Comparison of ENCODE assay signal across 15 mouse cellular contexts in the genomic region with DNA sequence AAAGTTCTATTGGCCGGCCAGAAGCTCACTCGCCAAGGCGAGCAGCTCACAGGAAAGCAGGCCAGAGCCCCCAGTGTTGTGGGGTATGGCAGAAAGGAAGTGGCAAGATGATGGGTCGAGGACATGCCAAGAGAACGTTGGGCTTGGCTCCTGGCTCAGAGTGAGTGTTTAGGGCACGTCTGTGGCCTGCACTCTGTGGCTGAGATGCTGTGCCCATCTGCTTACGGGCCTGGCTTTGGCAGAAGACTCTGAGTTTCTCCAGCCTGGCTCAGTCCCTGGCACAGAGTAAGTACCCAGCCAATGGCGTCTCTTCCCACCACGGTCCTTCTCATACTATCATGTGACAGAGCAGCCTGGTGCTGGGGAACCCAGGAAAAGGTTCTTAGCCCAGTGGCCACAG. TPM values are rescaled to one million over a fixed set of nuclear protein-coding genes. Genes with fewer than 3 reads are reported as not detected.
DNase-seq lines count a peak whose midpoint lies in the region; ATAC-seq lines count a peak whose summit lies in the region.
"Had no signal": no experiment of that assay in that cellular context is flagged by ENCODE, and none has a peak within 500 bp of the region (broad histone marks: within the 10 kb centered on the region; RNA-seq: fewer than 3 reads in every experiment).

No protein-coding gene starts in this region.

- peak overlapping the region; percentile 80 for H3K27ac ChIP-seq in hindbrain, embryonic 10.5 days
- H3K27ac ChIP-seq in midbrain, embryonic 16.5 days (ENCODE audit: low read length), result peak overlapping the region; percentile 23; the same call in 1 of the 2 replicates
- H3K27ac ChIP-seq: liver, embryonic 15.5 days; macrophage had no signal

- peak; percentile 73 for ATAC-seq in cerebellum, adult (ENCODE audit: insufficient number of reproducible peaks, low FRiP score, low TSS enrichment)
- ATAC-seq in midbrain, embryonic 16.5 days, result 0 out of 2 replicates have a peak, but pooled peaks have one; percentile 8
- ATAC-seq in activated CD4-positive, CD25-positive, alpha-beta regulatory T cell, adult 4 months, result no peak

- H3K9me3 ChIP-seq in hindbrain, embryonic 10.5 days, result no peaks in the 10 kb centered on the region
- no peaks in the 10 kb centered on the region for H3K9me3 ChIP-seq in midbrain, embryonic 16.5 days (replicated peaks; ENCODE audit: control insufficient read depth, low read length, poor library complexity, severe bottlenecking)
- H3K9me3 ChIP-seq: liver, embryonic 15.5 days had no signal

- H3K27me3 ChIP-seq in hindbrain, embryonic 10.5 days (ENCODE audit: insufficient read depth, poor library complexity, severe bottlenecking), result peaks cover 37% of the 10 kb centered on the region
- no peaks in the 10 kb centered on the region for H3K27me3 ChIP-seq in midbrain, embryonic 16.5 days (ENCODE audit: control insufficient read depth, insufficient read depth, low read depth, low read length)

- peaks cover 52% of the 10 kb centered on the region for H3K4me1 ChIP-seq in hindbrain, embryonic 10.5 days (replicated peaks)
- H3K4me1 ChIP-seq in midbrain, embryonic 16.5 days (ENCODE audit: control insufficient read depth, insufficient read depth, low read length), result peaks cover 20% of the 10 kb centered on the region

- WGBS in hindbrain, embryonic 10.5 days, result 86% methylated on average over 9 of the region's 9 CpGs
- WGBS in midbrain, embryonic 16.5 days, result 76% methylated on average over 9 of the region's 9 CpGs

- no peaks in the 10 kb centered on the region for H3K36me3 ChIP-seq in hindbrain, embryonic 10.5 days
- H3K36me3 ChIP-seq in midbrain, embryonic 16.5 days (ENCODE audit: control insufficient read depth, insufficient read depth, low read length), result no peaks in the 10 kb centered on the region
- H3K36me3 ChIP-seq: liver, embryonic 15.5 days had no signal

- no peak overlapping the region for H3K4me2 ChIP-seq in midbrain, embryonic 16.5 days (ENCODE audit: low read length)
- H3K4me2 ChIP-seq: liver, embryonic 15.5 days had no signal

- peak; percentile 85 for DNase-seq in cerebellum, adult 9-10 months
- DNase-seq in hindbrain, embryonic 10.5 days (ENCODE audit: low spot score), result no peak
- DNase-seq in heart, postnatal 14 days, result no peak
- no peak for DNase-seq in spleen, adult 18-20 months
- DNase-seq: gastrocnemius, postnatal 36 days; kidney, adult 11 months had no signal

- H3K4me3 ChIP-seq in hindbrain, embryonic 10.5 days, result no peak overlapping the region
- no peak overlapping the region for H3K4me3 ChIP-seq in midbrain, embryonic 16.5 days (ENCODE audit: low read depth, low read length)
- H3K4me3 ChIP-seq: liver, embryonic 15.5 days had no signal

- no peak overlapping the region for H3K9ac ChIP-seq in midbrain, embryonic 16.5 days (ENCODE audit: low read depth, low read length)
- H3K9ac ChIP-seq: liver, embryonic 15.5 days had no signal

- intact Hi-C loops in heart, postnatal 14 days (cut with DNase I), result no loop called here

RNA-seq across cellular contexts. Expression of a gene that starts 5.9 kb away (rescaled TPM):
- polyA plus RNA-seq in hindbrain, embryonic 10.5 days (2016; fragmentation: Nextera tagmentation; extraction: Ambion mirVana), result 72.8 and 111 TPM in 2 replicates
- 406 and 437 TPM in 2 replicates for polyA plus RNA-seq in midbrain, embryonic 16.5 days (2015; fragmentation: Nextera tagmentation; extraction: Ambion mirVana)
- total RNA-seq in heart, postnatal 14 days (2021), result under 1 TPM; 0.17 to 0.24 TPM
- not detected for polyA plus RNA-seq in activated CD4-positive, CD25-positive, alpha-beta regulatory T cell, adult 4 months (2017; shearing (Covaris generic))

RNA-seq across cellular contexts. Expression of a gene that starts 16.6 kb away (rescaled TPM):
- polyA plus RNA-seq in hindbrain, embryonic 10.5 days (2016; fragmentation: Nextera tagmentation; extraction: Ambion mirVana), result 0.17 and 1.5 TPM in 2 replicates
- polyA plus RNA-seq in midbrain, embryonic 16.5 days (2015; fragmentation: Nextera tagmentation; extraction: Ambion mirVana), result 21.0 and 21.7 TPM in 2 replicates
- total RNA-seq in heart, postnatal 14 days (2021), result not detected
- polyA plus RNA-seq in activated CD4-positive, CD25-positive, alpha-beta regulatory T cell, adult 4 months (2017; shearing (Covaris generic)), result not detected
- total RNA-seq: CH12.LX; gastrocnemius, postnatal 36 days had no signal
- polyA plus RNA-seq: heart, postnatal 0 days; liver, embryonic 15.5 days; macrophage; stomach, embryonic 14.5 days had no signal

RNA-seq across cellular contexts. Expression of a gene that starts 24.2 kb away (rescaled TPM):
- polyA plus RNA-seq in hindbrain, embryonic 10.5 days (2016; fragmentation: Nextera tagmentation; extraction: Ambion mirVana), result 86.2 and 92.6 TPM in 2 replicates
- polyA plus RNA-seq in midbrain, embryonic 16.5 days (2015; fragmentation: Nextera tagmentation; extraction: Ambion mirVana), result 12.7 and 13.9 TPM in 2 replicates
- total RNA-seq in heart, postnatal 14 days (2021), result 1 to 10 TPM; 1.9 to 3.2 TPM
- 10 to 100 TPM; 21.6 to 34.7 TPM for polyA plus RNA-seq in activated CD4-positive, CD25-positive, alpha-beta regulatory T cell, adult 4 months (2017; shearing (Covaris generic))

RNA-seq across cellular contexts. Expression of a gene that starts 30.0 kb away (rescaled TPM):
- 0.19 TPM in 1 of 2 replicates, not detected in the other for polyA plus RNA-seq in hindbrain, embryonic 10.5 days (2016; fragmentation: Nextera tagmentation; extraction: Ambion mirVana)
- 0.25 TPM in 1 of 2 replicates, not detected in the other for polyA plus RNA-seq in midbrain, embryonic 16.5 days (2015; fragmentation: Nextera tagmentation; extraction: Ambion mirVana)
- not detected for total RNA-seq in heart, postnatal 14 days (2021)
- not detected for polyA plus RNA-seq in activated CD4-positive, CD25-positive, alpha-beta regulatory T cell, adult 4 months (2017; shearing (Covaris generic))
- total RNA-seq: CH12.LX; gastrocnemius, postnatal 36 days; left cerebral cortex, postnatal 14 days had no signal
- polyA plus RNA-seq: heart, postnatal 0 days; macrophage had no signal

RNA-seq across cellular contexts. Expression of a gene that starts 44.6 kb away (rescaled TPM):
- 0.18 and 0.46 TPM in 2 replicates for polyA plus RNA-seq in hindbrain, embryonic 10.5 days (2016; fragmentation: Nextera tagmentation; extraction: Ambion mirVana)
- polyA plus RNA-seq in midbrain, embryonic 16.5 days (2015; fragmentation: Nextera tagmentation; extraction: Ambion mirVana), result 0.14 TPM in 1 of 2 replicates, not detected in the other
- total RNA-seq in heart, postnatal 14 days (2021), result under 1 TPM; 0.24 TPM
- 10 to 100 TPM in 1 of 2 experiments, 1 to 10 TPM in 1; 2.5 to 10.9 TPM for polyA plus RNA-seq in activated CD4-positive, CD25-positive, alpha-beta regulatory T cell, adult 4 months (2017; shearing (Covaris generic))
- total RNA-seq: gastrocnemius, postnatal 36 days had no signal
- polyA plus RNA-seq: heart, postnatal 0 days; stomach, embryonic 14.5 days had no signal

Comparison
In these comparisons a context has a peak if more than half of its experiments do, and no peak if none do; other contexts are left out.
1. RNA of a gene that starts 5.9 kb away (polyA plus RNA-seq): 406 to 437 TPM in midbrain, embryonic 16.5 days and 72.8 to 111 TPM in hindbrain, embryonic 10.5 days; not detected in activated CD4-positive, CD25-positive, alpha-beta regulatory T cell, adult 4 months; every median in the first group is over 10 times any median in the second.